Mouse (Mus musculus) gonadal fat pad, adult 2 months (tissue): ENCODE data around the gene Fam131c. TPM values are rescaled to one million over a fixed set of nuclear protein-coding genes. Genes with fewer than 3 reads are reported as not detected.

Experiments used
- DNase-seq: peaks from one replicate; pipeline ENCODE4 v3.0.0-alpha.2; 2012; ENCODE audit warnings: low read depth
- polyA plus RNA-seq: library from polyadenylated mRNA; depleted of rRNA; stranded (reverse); fragments of >200 nt; gene quantifications from 2 replicates; pipeline ENCODE4 v1.2.3, GENCODE M21; 2012

Gene Fam131c
- polyA plus RNA-seq, 1 experiment: 1.2 TPM

GRCm38 (mm10) chr4:141357811-141358210 lies 10.2 kb upstream of the Fam131c start:
- DNase-seq: no peak

GRCm38 (mm10) chr4:141359222-141359621 lies 8.8 kb upstream of the Fam131c start:
- no peak for DNase-seq

- no peak for DNase-seq
Measured at GRCm38 (mm10) chr4:141360846-141361245, 7.2 kb upstream of the Fam131c start.

GRCm38 (mm10) chr4:141362937-141363548 lies 5.0 kb upstream of the Fam131c start:
- DNase-seq: no peak

GRCm38 (mm10) chr4:141365126-141365525 lies 2.9 kb upstream of the Fam131c start:
- no peak for DNase-seq

- DNase-seq: no peak
Measured at GRCm38 (mm10) chr4:141365876-141366275, 2.1 kb upstream of the Fam131c start.

GRCm38 (mm10) chr4:141372426-141372825 lies 4.4 kb downstream of the Fam131c start:
- DNase-seq: no peak

- DNase-seq: no peak
Measured at GRCm38 (mm10) chr4:141379674-141380073, 11.7 kb downstream of the Fam131c start.

GRCm38 (mm10) chr4:141382406-141382805 lies 14.4 kb downstream of the Fam131c start:
- no peak for DNase-seq

GRCm38 (mm10) chr4:141385275-141385674 lies 17.3 kb downstream of the Fam131c start:
- no peak for DNase-seq

GRCm38 (mm10) chr4:141386150-141386549 lies 18.1 kb downstream of the Fam131c start:
- DNase-seq: no peak

GRCm38 (mm10) chr4:141387093-141387784 lies 19.2 kb downstream of the Fam131c start:
- DNase-seq: no peak

GRCm38 (mm10) chr4:141387933-141388332 lies 19.9 kb downstream of the Fam131c start:
- DNase-seq: no peak

- no peak for DNase-seq
Measured at GRCm38 (mm10) chr4:141389366-141390150, 21.5 kb downstream of the Fam131c start.

GRCm38 (mm10) chr4:141391293-141391692 lies 23.3 kb downstream of the Fam131c start:
- no peak for DNase-seq

GRCm38 (mm10) chr4:141394751-141395150 lies 26.7 kb downstream of the Fam131c start:
- no peak for DNase-seq

- DNase-seq: no peak
Measured at GRCm38 (mm10) chr4:141397861-141398260, 29.8 kb downstream of the Fam131c start.

- no peak for DNase-seq
Measured at GRCm38 (mm10) chr4:141398545-141398944, 30.5 kb downstream of the Fam131c start, which contains the start of gene Clcnka. Gene Clcnka, minus strand, starts transcription at chr4:141398724.

GRCm38 (mm10) chr4:141400171-141400570 lies 32.2 kb downstream of the Fam131c start:
- DNase-seq: no peak

- DNase-seq: no peak
Measured at GRCm38 (mm10) chr4:141404518-141405313, 36.7 kb downstream of the Fam131c start.

- DNase-seq: no peak
Measured at GRCm38 (mm10) chr4:141405314-141405622, 37.2 kb downstream of the Fam131c start.
